Mouse (Mus musculus) liver, embryonic 16.5 days (tissue): ENCODE measurements around the gene Sulf2. TPM values are rescaled to one million over a fixed set of nuclear protein-coding genes. Genes with fewer than 3 reads are reported as not detected.
"Not testable (repeated sequence)": the region's sequence is repeated elsewhere in the genome, so short reads cannot be mapped to it uniquely, and the experiment has no call there.

Experiments used
- ATAC-seq: fragments of 200-750 bp; cut with Nextera tagmentation; 2 replicates; pipeline ENCODE4 v1.8.0; 2017; ENCODE audit warnings: low read depth, mild to moderate bottlenecking, moderate number of reproducible peaks, moderate library complexity
- H3K27ac ChIP-seq: fragments of 300-500 bp; sonication (generic); 2 replicates; pipeline ENCODE4 v1.5.1; 2014; ENCODE audit warnings: mild to moderate bottlenecking, low read length
- H3K27me3 ChIP-seq: fragments of 300-500 bp; sonication (generic); 2 replicates; pipeline ENCODE4 v1.6.1; 2014; ENCODE audit warnings: low read depth, low read length, mixed read lengths; ENCODE audit not compliant: control insufficient read depth, insufficient read depth
- H3K36me3 ChIP-seq: fragments of 300-500 bp; sonication (generic); 2 replicates; pipeline ENCODE4 v1.6.1; 2014; ENCODE audit warnings: mild to moderate bottlenecking; ENCODE audit not compliant: control insufficient read depth, insufficient read depth
- H3K4me1 ChIP-seq: fragments of 300-500 bp; sonication (generic); 2 replicates; pipeline ENCODE4 v1.6.1; 2014; ENCODE audit warnings: low read depth, low read length, mixed read lengths; ENCODE audit not compliant: control insufficient read depth
- H3K4me2 ChIP-seq: fragments of 300-500 bp; sonication (generic); 2 replicates; pipeline ENCODE4 v1.6.1; 2014; ENCODE audit warnings: low read depth, low read length, mixed read lengths
- H3K4me3 ChIP-seq: fragments of 300-500 bp; sonication (generic); 2 replicates; pipeline ENCODE4 v1.5.1; 2014; ENCODE audit warnings: low read depth, mild to moderate bottlenecking, low read length
- H3K9ac ChIP-seq: fragments of 300-500 bp; sonication (generic); 2 replicates; pipeline ENCODE4 v1.6.1; 2014; ENCODE audit warnings: low read depth, low read length
- H3K9me3 ChIP-seq: fragments of 300-500 bp; sonication (generic); replicated peaks from 2 replicates; pipeline ENCODE4 v1.6.1; 2016; ENCODE audit warnings: low read length; ENCODE audit not compliant: control insufficient read depth
- WGBS: fragments of 180-500 bp; shearing (Covaris S2); extraction: QIAGEN DNeasy Blood & Tissue Kit; methylation state at CpG from one replicate; pipeline ENCODE4 v1.1.7; 2014; ENCODE audit not compliant: insufficient replicate concordance; 5-methylcytosine and 5-hydroxymethylcytosine counted together
- polyA plus RNA-seq: library from polyadenylated mRNA; unstranded; fragments of >200 nt; fragmentation: Nextera tagmentation; extraction: Ambion mirVana; gene quantifications from 2 replicates; pipeline ENCODE4 v1.2.1, GENCODE M21; 2015

Gene Sulf2
- polyA plus RNA-seq, 1 experiment from 2014 or later, result 1.2 TPM

DNA sequence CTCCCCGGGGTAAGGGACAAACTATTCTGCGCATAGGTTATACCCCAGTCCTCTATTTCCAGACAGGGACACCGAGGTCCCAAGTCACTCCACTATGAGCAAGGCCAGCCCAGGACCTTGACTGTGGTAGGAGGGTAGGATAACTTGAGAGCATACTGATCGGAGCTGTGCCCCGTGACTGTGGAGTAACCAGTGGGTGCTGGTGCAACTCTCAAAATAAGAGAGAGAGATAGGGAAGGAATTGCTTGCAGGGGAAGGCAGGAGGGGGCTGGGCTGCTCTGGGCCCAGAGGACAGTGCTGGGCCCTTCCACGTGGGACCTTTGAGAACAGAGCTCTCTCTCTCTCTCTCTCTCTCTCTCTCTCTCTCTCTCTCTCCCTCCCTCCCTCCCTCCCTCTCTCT, 59.2 kb downstream of the Sulf2 start:
- Histone ChIP-seq H3K4me3 (no peak overlapping the region), H3K4me1 (no peaks in the 10 kb centered on the region), H3K27ac (no peak overlapping the region), H3K36me3 (no peaks in the 10 kb centered on the region), H3K4me2 (no peak overlapping the region), H3K9me3 (no peaks in the 10 kb centered on the region), H3K9ac (no peak overlapping the region), H3K27me3 (no peaks in the 10 kb centered on the region)
- no peak for ATAC-seq
- 65% methylated on average over 6 of the region's 6 CpGs for WGBS

DNA sequence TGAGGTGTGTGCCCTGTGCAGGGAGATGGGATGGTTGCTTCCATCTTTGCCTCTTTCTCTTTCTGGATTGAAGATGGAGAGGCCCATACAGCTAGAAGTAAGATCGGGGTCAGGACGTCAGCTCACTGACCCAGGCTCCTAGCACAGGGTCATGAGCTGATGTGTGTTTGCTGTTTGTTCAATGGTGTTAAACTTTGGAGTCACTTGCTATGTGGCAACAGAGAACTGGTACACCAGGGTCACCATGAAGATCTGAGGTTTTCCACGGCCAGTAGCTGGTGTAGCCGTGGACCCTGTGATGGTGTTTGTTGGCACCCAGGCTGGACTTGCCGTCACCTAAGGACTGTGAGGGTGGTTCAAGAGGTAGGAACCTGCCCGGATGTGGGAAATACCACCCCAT, 63.1 kb downstream of the Sulf2 start:
- no peak overlapping the region for H3K27ac ChIP-seq
- 51% methylated on average over 6 of the region's 6 CpGs for WGBS

DNA sequence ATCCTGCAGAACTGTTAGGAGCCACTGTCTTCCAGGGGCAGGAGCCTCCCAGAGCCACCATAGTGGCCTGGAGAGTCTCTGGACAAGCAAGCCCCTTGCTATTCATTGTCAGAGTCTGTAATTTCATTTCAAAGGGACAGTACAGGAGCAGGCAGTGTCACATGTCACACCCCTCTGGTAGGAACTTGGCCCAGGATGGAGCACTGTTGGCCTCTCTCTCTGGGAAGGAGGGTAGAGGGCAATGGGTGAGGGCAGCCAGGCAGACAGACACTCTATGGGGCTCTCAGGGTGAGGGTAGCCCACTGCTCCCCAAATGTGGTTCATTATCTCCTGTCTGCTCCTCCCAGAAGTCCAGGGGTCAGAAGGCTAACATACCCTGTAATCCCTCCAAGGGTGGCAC, 63.9 kb downstream of the Sulf2 start:
- ATAC-seq, result no peak
- H3K27me3 ChIP-seq, result no peaks in the 10 kb centered on the region
- no peak overlapping the region for H3K9ac ChIP-seq
- H3K36me3 ChIP-seq, result no peaks in the 10 kb centered on the region
- H3K4me1 ChIP-seq, result no peaks in the 10 kb centered on the region
- no peak overlapping the region for H3K4me3 ChIP-seq
- H3K27ac ChIP-seq, result no peak overlapping the region
- no peaks in the 10 kb centered on the region for H3K9me3 ChIP-seq
- H3K4me2 ChIP-seq, result no peak overlapping the region

More for the DNA sequence above, 63.1 kb downstream of the Sulf2 start:
- H3K4me2 ChIP-seq, result no peak overlapping the region
- no peaks in the 10 kb centered on the region for H3K36me3 ChIP-seq
- H3K9ac ChIP-seq, result no peak overlapping the region
- H3K9me3 ChIP-seq, result no peaks in the 10 kb centered on the region
- ATAC-seq, result peak; percentile 30; the same call in 1 of the 2 replicates
- no peak overlapping the region for H3K4me3 ChIP-seq
- H3K27me3 ChIP-seq, result no peaks in the 10 kb centered on the region
- H3K4me1 ChIP-seq, result no peaks in the 10 kb centered on the region

DNA sequence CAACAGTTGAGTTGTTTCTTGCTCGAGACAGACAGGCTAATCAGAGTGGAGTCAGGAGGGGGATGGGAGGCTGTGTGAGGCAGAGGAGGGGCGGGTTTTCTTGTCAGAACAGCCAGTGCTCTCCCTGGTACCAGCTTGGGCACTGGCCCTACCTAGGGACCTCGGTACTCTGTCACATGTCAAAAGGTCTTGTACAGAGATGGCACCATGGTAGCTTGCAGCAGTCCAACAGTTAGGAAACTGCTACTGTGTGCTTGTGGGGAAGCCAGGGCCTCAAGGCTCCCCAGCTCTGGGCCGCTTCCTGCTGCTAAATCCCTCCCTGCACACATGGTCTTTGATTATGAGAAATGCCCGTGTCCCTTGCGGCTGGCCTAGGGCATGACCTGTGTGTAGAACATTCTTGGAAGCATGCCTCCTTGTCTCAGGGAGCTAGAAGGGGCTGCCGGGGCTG, 65.3 kb downstream of the Sulf2 start:
- 33% methylated on average over 7 of the region's 7 CpGs for WGBS
- Histone ChIP-seq H3K27me3 (no peaks in the 10 kb centered on the region), H3K36me3 (no peaks in the 10 kb centered on the region), H3K9ac (no peak overlapping the region), H3K4me3 (no peak overlapping the region), H3K9me3 (no peaks in the 10 kb centered on the region), H3K4me2 (no peak overlapping the region), H3K4me1 (no peaks in the 10 kb centered on the region), H3K27ac (no peak overlapping the region)
- ATAC-seq, result no peak

DNA sequence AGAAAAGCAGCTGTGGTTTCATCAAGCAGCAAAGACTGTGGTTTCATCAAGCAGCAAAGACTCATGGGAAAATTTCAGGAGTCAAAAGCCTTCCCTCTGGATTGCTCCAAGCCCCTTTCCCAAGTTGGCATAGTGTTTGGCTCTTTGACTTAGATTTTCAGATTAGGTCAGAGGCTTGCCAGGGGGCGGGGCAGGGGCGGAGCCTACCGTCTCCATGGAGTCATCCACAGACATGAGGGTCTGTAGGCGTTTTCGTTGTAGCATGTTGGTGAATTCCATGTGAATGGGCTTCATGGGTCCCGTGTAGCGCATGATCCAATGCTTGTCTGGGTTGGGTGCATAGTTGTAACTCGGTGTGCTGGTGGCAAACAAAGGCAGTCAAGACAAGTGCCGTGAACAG, 66.5 kb downstream of the Sulf2 start:
- H3K4me3 ChIP-seq, result no peak overlapping the region
- WGBS, result 66% methylated on average over 9 of the region's 9 CpGs
- no peak overlapping the region for H3K4me2 ChIP-seq
- no peak for ATAC-seq
- H3K9me3 ChIP-seq, result no peaks in the 10 kb centered on the region
- no peak overlapping the region for H3K27ac ChIP-seq
- no peaks in the 10 kb centered on the region for H3K36me3 ChIP-seq
- no peaks in the 10 kb centered on the region for H3K27me3 ChIP-seq
- H3K9ac ChIP-seq, result no peak overlapping the region
- H3K4me1 ChIP-seq, result no peaks in the 10 kb centered on the region

DNA sequence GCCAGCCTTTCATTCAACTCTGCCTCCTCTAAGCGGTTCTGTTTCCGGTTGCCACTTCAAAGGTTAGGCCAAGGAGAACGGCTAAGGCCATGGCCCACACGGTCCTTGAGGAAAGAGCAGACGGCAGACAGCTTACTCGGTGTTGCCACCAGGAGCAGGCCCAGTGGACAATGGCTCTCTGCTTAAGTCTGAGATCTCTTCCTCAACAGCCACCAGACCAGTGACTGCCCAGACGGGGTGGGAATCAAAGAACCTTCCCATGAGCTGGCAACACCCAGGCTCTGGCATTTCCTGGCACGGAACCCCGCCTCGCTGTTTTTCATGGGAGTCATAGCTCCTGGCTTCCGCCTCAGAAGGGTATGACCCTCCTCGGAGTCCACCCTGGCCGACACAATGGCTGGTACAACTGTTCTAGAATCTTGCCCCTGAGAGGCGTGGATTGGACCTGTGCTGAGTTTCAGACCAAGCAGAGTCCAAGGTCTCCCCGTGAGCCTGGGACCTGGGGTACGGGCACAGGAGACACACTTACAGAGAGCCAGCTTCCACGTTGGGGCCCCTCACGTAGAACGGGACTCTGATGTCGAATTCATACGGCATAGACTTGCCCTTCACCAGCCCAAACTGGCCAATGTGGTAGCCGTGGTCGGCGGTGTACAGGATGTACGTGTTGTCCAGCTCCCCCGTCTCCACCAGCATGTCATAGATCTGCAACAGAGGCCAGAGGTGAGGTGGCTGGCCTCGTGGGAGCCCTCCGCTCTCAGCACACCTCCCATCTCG, 68.8 kb downstream of the Sulf2 start:
- Histone ChIP-seq H3K4me3 (no peak overlapping the region), H3K27ac (no peak overlapping the region), H3K27me3 (no peaks in the 10 kb centered on the region), H3K4me1 (no peaks in the 10 kb centered on the region), H3K9ac (no peak overlapping the region), H3K4me2 (no peak overlapping the region), H3K36me3 (no peaks in the 10 kb centered on the region), H3K9me3 (no peaks in the 10 kb centered on the region)
- no peak for ATAC-seq
- WGBS, result 69% methylated on average over 29 of the region's 29 CpGs

DNA sequence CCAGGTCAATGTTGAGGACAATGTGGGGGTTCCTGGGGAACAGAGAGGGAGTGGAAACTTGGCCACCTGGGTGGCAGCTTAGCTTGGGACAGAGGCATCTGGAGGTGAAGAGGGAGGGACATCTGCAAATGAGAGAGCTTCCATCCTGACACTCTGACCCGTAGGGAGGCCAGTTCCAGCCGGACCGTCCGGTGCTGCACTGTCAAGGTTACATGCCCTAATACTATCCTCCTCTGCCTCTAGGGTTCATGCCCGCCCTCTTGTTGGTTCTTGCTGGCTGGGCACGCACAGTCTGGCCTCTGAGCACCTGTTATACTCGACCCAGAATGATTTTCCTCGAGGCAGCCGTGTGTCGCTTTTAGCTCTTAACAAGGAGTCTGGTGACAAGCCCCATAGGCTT, 69.7 kb downstream of the Sulf2 start:
- WGBS, result 68% methylated on average over 10 of the region's 10 CpGs
- no peak overlapping the region for H3K9ac ChIP-seq
- H3K27ac ChIP-seq, result no peak overlapping the region
- no peaks in the 10 kb centered on the region; the same call in 1 of the 2 replicates for H3K4me1 ChIP-seq
- no peak for ATAC-seq
- H3K27me3 ChIP-seq, result no peaks in the 10 kb centered on the region
- no peak overlapping the region for H3K4me3 ChIP-seq
- no peaks in the 10 kb centered on the region for H3K9me3 ChIP-seq
- no peaks in the 10 kb centered on the region for H3K36me3 ChIP-seq
- no peak overlapping the region for H3K4me2 ChIP-seq

DNA sequence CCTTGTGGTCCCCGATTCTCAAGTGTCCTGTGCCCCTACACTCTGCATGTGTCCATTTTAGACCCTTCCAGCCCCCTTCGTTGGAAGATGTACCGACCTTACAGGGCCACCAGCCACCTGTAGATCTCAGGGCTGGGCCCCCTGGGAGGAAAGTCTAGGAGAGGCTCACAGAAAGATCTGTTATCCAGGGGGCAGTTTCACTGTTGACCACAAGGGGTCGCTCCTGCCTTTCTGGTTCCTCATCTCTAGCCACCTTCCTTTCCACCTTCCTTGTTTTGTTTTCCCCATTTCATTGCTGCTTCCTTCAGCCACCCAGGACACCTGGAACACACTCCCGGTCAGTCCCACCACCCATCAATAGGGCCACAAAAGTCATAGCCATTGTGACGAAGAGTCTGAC, 70.5 kb downstream of the Sulf2 start:
- not testable (repeated sequence) for H3K9me3 ChIP-seq, H3K36me3 ChIP-seq, H3K4me1 ChIP-seq, H3K4me2 ChIP-seq, H3K4me3 ChIP-seq, H3K27ac ChIP-seq, ATAC-seq, H3K27me3 ChIP-seq, H3K9ac ChIP-seq
- WGBS, result 25% methylated on average over 6 of the region's 6 CpGs

DNA sequence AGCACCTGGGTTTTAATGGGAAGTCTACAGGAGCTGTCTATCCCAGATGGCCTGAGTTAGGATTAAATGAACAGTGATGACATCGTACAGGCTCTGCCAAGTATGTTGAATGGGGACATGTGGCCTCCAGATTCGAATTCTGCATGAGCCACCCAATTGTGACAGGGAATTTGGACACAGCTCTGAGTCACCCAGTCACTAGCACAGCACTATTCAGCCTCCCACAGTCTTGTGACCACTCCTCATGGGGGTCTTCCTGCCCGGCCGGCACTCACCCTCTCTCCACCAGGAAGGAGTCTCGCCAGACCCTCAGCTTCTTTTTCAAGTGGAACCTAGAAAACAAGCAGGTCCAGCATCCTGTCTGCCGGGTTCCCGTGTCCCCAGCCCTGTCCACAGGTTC, 71.4 kb downstream of the Sulf2 start:
- no peak for ATAC-seq
- H3K4me3 ChIP-seq, result no peak overlapping the region
- H3K36me3 ChIP-seq, result no peaks in the 10 kb centered on the region
- no peak overlapping the region for H3K9ac ChIP-seq
- no peaks in the 10 kb centered on the region for H3K9me3 ChIP-seq
- no peak overlapping the region for H3K27ac ChIP-seq
- 65% methylated on average over 7 of the region's 7 CpGs for WGBS
- H3K27me3 ChIP-seq, result no peaks in the 10 kb centered on the region
- no peak overlapping the region for H3K4me2 ChIP-seq
- peaks cover 5% of the 10 kb centered on the region for H3K4me1 ChIP-seq
